Mouse (Mus musculus) midbrain, embryonic 13.5 days (tissue): ENCODE data around the gene Nckap1. TPM values are rescaled to one million over a fixed set of nuclear protein-coding genes. Genes with fewer than 3 reads are reported as not detected.
A peak's percentile ranks its signal among the peaks of the same experiment; 100 is the strongest.

Source experiments
- ATAC-seq: fragments of 200-750 bp; cut with Nextera tagmentation; 2 replicates; pipeline ENCODE4 v1.8.0; 2017; ENCODE audit warnings: mild to moderate bottlenecking, moderate TSS enrichment, moderate library complexity
- H3K27ac ChIP-seq: fragments of 300-500 bp; sonication (generic); 2 replicates; pipeline ENCODE4 v1.5.1; 2015; ENCODE audit warnings: inconsistent platforms, mild to moderate bottlenecking, moderate library complexity
- H3K27me3 ChIP-seq: fragments of 300-500 bp; sonication (generic); 2 replicates; pipeline ENCODE4 v1.6.1; 2015; ENCODE audit warnings: mild to moderate bottlenecking, inconsistent platforms
- H3K36me3 ChIP-seq: fragments of 300-500 bp; sonication (generic); 2 replicates; pipeline ENCODE4 v1.6.1; 2015; ENCODE audit warnings: mild to moderate bottlenecking, inconsistent platforms
- H3K4me1 ChIP-seq: fragments of 300-500 bp; sonication (generic); replicated peaks from 2 replicates; pipeline ENCODE4 v1.6.1; 2015; ENCODE audit warnings: inconsistent platforms
- H3K4me2 ChIP-seq: fragments of 300-500 bp; sonication (generic); replicated peaks from 2 replicates; pipeline ENCODE4 v1.6.1; 2015; ENCODE audit warnings: moderate library complexity, mild to moderate bottlenecking, inconsistent platforms
- H3K4me3 ChIP-seq: fragments of 300-500 bp; sonication (generic); replicated peaks from 2 replicates; pipeline ENCODE4 v1.5.1; 2015; ENCODE audit warnings: mild to moderate bottlenecking, inconsistent platforms
- H3K9ac ChIP-seq: fragments of 300-500 bp; sonication (generic); replicated peaks from 2 replicates; pipeline ENCODE4 v1.6.1; 2015; ENCODE audit warnings: mild to moderate bottlenecking, inconsistent platforms
- H3K9me3 ChIP-seq: fragments of 300-500 bp; sonication (generic); 2 replicates; pipeline ENCODE4 v1.6.1; 2016; ENCODE audit warnings: mild to moderate bottlenecking, inconsistent platforms
- WGBS: fragments of 180-500 bp; shearing (Covaris S2); methylation state at CpG from one replicate; pipeline ENCODE4 v1.1.7; 2015; 5-methylcytosine and 5-hydroxymethylcytosine counted together
- polyA plus RNA-seq: library from polyadenylated mRNA; unstranded; fragments of >200 nt; fragmentation: Nextera tagmentation; extraction: Ambion mirVana; gene quantifications from 2 replicates; pipeline ENCODE4 v1.2.1, GENCODE M21; 2015

The Nckap1 gene
- polyA plus RNA-seq, 1 experiment from 2014 or later, result 78.9 TPM

GRCm38 (mm10) chr2:80594215-80594918 is 13.2 kb upstream of the Nckap1 start:
- H3K4me2 ChIP-seq, result no peak overlapping the region
- H3K4me1 ChIP-seq, result no peaks in the 10 kb centered on the region
- H3K27me3 ChIP-seq, result no peaks in the 10 kb centered on the region
- no peak overlapping the region for H3K9ac ChIP-seq
- no peak for ATAC-seq
- H3K36me3 ChIP-seq, result no peaks in the 10 kb centered on the region
- no peak overlapping the region for H3K4me3 ChIP-seq
- H3K27ac ChIP-seq, result no peak overlapping the region
- no peaks in the 10 kb centered on the region for H3K9me3 ChIP-seq
- 86% methylated on average over 4 of the region's 4 CpGs for WGBS

GRCm38 (mm10) chr2:80582356-80582755 is 1.2 kb upstream of the Nckap1 start:
- Histone ChIP-seq H3K4me1 (peaks cover 19% of the 10 kb centered on the region), H3K27ac (no peak overlapping the region), H3K27me3 (no peaks in the 10 kb centered on the region), H3K36me3 (no peaks in the 10 kb centered on the region), H3K9ac (no peak overlapping the region), H3K4me2 (no peak overlapping the region), H3K9me3 (no peaks in the 10 kb centered on the region), H3K4me3 (no peak overlapping the region)
- no peak for ATAC-seq
- 84% methylated on average over 3 of the region's 3 CpGs for WGBS

- Histone ChIP-seq H3K4me3 (peak overlapping the region; percentile 89), H3K27me3 (no peaks in the 10 kb centered on the region), H3K27ac (peak overlapping the region; percentile 98), H3K4me1 (peaks cover 24% of the 10 kb centered on the region), H3K9ac (peak overlapping the region; percentile 98), H3K36me3 (no peaks in the 10 kb centered on the region), H3K9me3 (no peaks in the 10 kb centered on the region), H3K4me2 (peak overlapping the region; percentile 73)
- ATAC-seq, result peak; percentile 77
- WGBS, result under 1% methylated on average over 61 of the region's 65 CpGs
These were observed 744 bp downstream of the Nckap1 start for GRCm38 (mm10) chr2:80580311-80580961.

GRCm38 (mm10) chr2:80579253-80579891 is 1.8 kb downstream of the Nckap1 start:
- peak overlapping the region; percentile 56 for H3K9ac ChIP-seq

GRCm38 (mm10) chr2:80577286-80577685 is 3.9 kb downstream of the Nckap1 start:
- ATAC-seq, result no peak
- 100% methylated on average over 1 of the region's 1 CpGs for WGBS
- H3K27ac ChIP-seq, result no peak overlapping the region

More at GRCm38 (mm10) chr2:80579253-80579891, 1.8 kb downstream of the Nckap1 start:
- H3K4me2 ChIP-seq, result peak overlapping the region; percentile 73
- no peak overlapping the region for H3K27ac ChIP-seq
- H3K27me3 ChIP-seq, result no peaks in the 10 kb centered on the region
- WGBS, result 57% methylated on average over 6 of the region's 6 CpGs
- H3K4me1 ChIP-seq, result peaks cover 28% of the 10 kb centered on the region
- H3K4me3 ChIP-seq, result peak overlapping the region; percentile 89
- no peaks in the 10 kb centered on the region for H3K36me3 ChIP-seq
- H3K9me3 ChIP-seq, result no peaks in the 10 kb centered on the region
- no peak for ATAC-seq

GRCm38 (mm10) chr2:80570656-80571055 is 10.5 kb downstream of the Nckap1 start:
- no peak overlapping the region for H3K9ac ChIP-seq
- H3K4me2 ChIP-seq, result no peak overlapping the region
- H3K9me3 ChIP-seq, result no peaks in the 10 kb centered on the region
- 0 out of 2 replicates have a peak, but pooled peaks cover 6% of the 10 kb centered on the region for H3K4me1 ChIP-seq
- H3K4me3 ChIP-seq, result no peak overlapping the region
- H3K27ac ChIP-seq, result no peak overlapping the region
- 81% methylated on average over 4 of the region's 4 CpGs for WGBS
- ATAC-seq, result no peak
- no peaks in the 10 kb centered on the region for H3K27me3 ChIP-seq
- H3K36me3 ChIP-seq, result 0 out of 2 replicates have a peak, but pooled peaks cover 2% of the 10 kb centered on the region

More at GRCm38 (mm10) chr2:80577286-80577685, 3.9 kb downstream of the Nckap1 start:
- Histone ChIP-seq H3K27me3 (no peaks in the 10 kb centered on the region), H3K36me3 (no peaks in the 10 kb centered on the region), H3K9me3 (no peaks in the 10 kb centered on the region), H3K9ac (no peak overlapping the region), H3K4me2 (no peak overlapping the region), H3K4me1 (peaks cover 28% of the 10 kb centered on the region), H3K4me3 (no peak overlapping the region)

- 93% methylated on average over 4 of the region's 4 CpGs for whole genome bisulfite sequencing
These were observed 13.8 kb downstream of the Nckap1 start for GRCm38 (mm10) chr2:80567411-80567810.

GRCm38 (mm10) chr2:80562253-80562652 is 18.9 kb downstream of the Nckap1 start:
- Histone ChIP-seq H3K36me3 (peaks cover 9% of the 10 kb centered on the region), H3K9me3 (no peaks in the 10 kb centered on the region), H3K27ac (no peak overlapping the region), H3K9ac (no peak overlapping the region), H3K27me3 (no peaks in the 10 kb centered on the region), H3K4me3 (no peak overlapping the region), H3K4me1 (0 out of 2 replicates have a peak, but pooled peaks cover 3% of the 10 kb centered on the region), H3K4me2 (no peak overlapping the region)
- no peak for ATAC-seq

More at GRCm38 (mm10) chr2:80567411-80567810, 13.8 kb downstream of the Nckap1 start:
- no peak overlapping the region for H3K9ac ChIP-seq
- no peaks in the 10 kb centered on the region for H3K9me3 ChIP-seq
- no peak overlapping the region for H3K4me2 ChIP-seq
- 0 out of 2 replicates have a peak, but pooled peaks cover 5% of the 10 kb centered on the region for H3K4me1 ChIP-seq
- H3K36me3 ChIP-seq, result 0 out of 2 replicates have a peak, but pooled peaks cover 2% of the 10 kb centered on the region
- no peak overlapping the region for H3K27ac ChIP-seq
- H3K27me3 ChIP-seq, result no peaks in the 10 kb centered on the region
- H3K4me3 ChIP-seq, result no peak overlapping the region
- ATAC-seq, result no peak

- no peaks in the 10 kb centered on the region for H3K9me3 ChIP-seq
- no peak overlapping the region for H3K4me3 ChIP-seq
- H3K36me3 ChIP-seq, result peaks cover 9% of the 10 kb centered on the region
- H3K9ac ChIP-seq, result no peak overlapping the region
- 0 out of 2 replicates have a peak, but pooled peaks cover 3% of the 10 kb centered on the region for H3K4me1 ChIP-seq
- WGBS, result 90% methylated on average over 3 of the region's 3 CpGs
- no peak overlapping the region for H3K4me2 ChIP-seq
- H3K27ac ChIP-seq, result no peak overlapping the region
- no peaks in the 10 kb centered on the region for H3K27me3 ChIP-seq
- no peak for ATAC-seq
These were observed 19.7 kb downstream of the Nckap1 start for GRCm38 (mm10) chr2:80561478-80561877.

- Histone ChIP-seq H3K4me2 (no peak overlapping the region), H3K9me3 (no peaks in the 10 kb centered on the region), H3K27ac (no peak overlapping the region), H3K36me3 (peaks cover 9% of the 10 kb centered on the region), H3K27me3 (no peaks in the 10 kb centered on the region), H3K9ac (no peak overlapping the region), H3K4me1 (0 out of 2 replicates have a peak, but pooled peaks cover 3% of the 10 kb centered on the region), H3K4me3 (no peak overlapping the region)
- no peak for ATAC-seq
- 92% methylated on average over 5 of the region's 5 CpGs for WGBS
These were observed 20.4 kb downstream of the Nckap1 start for GRCm38 (mm10) chr2:80560773-80561172.

- H3K27ac ChIP-seq, result no peak overlapping the region
- ATAC-seq, result no peak
- no peak overlapping the region for H3K4me2 ChIP-seq
- no peak overlapping the region for H3K9ac ChIP-seq
- H3K9me3 ChIP-seq, result no peaks in the 10 kb centered on the region
- H3K36me3 ChIP-seq, result peaks cover 9% of the 10 kb centered on the region
- WGBS, result 90% methylated on average over 5 of the region's 5 CpGs
- H3K4me3 ChIP-seq, result no peak overlapping the region
- H3K4me1 ChIP-seq, result 0 out of 2 replicates have a peak, but pooled peaks cover 3% of the 10 kb centered on the region
- no peaks in the 10 kb centered on the region for H3K27me3 ChIP-seq
These were observed 21.5 kb downstream of the Nckap1 start for GRCm38 (mm10) chr2:80559655-80560054.

GRCm38 (mm10) chr2:80554442-80554841 is 26.7 kb downstream of the Nckap1 start:
- ATAC-seq, result no peak
- 92% methylated on average over 4 of the region's 4 CpGs for WGBS
- no peaks in the 10 kb centered on the region for H3K27me3 ChIP-seq
- H3K4me3 ChIP-seq, result no peak overlapping the region
- peaks cover 38% of the 10 kb centered on the region for H3K36me3 ChIP-seq
- no peak overlapping the region for H3K9ac ChIP-seq
- H3K9me3 ChIP-seq, result no peaks in the 10 kb centered on the region
- H3K4me1 ChIP-seq, result no peaks in the 10 kb centered on the region
- H3K4me2 ChIP-seq, result no peak overlapping the region
- no peak overlapping the region for H3K27ac ChIP-seq
